Mouse (Mus musculus) heart, embryonic 13.5 days (tissue): Measurements from ENCODE around the gene Lypd6. TPM values are rescaled to one million over a fixed set of nuclear protein-coding genes. Genes with fewer than 3 reads are reported as not detected.
A peak's percentile ranks its signal among the peaks of the same experiment; 100 is the strongest.

Experiments
- ATAC-seq: fragments of 200-750 bp; cut with Nextera tagmentation; 2 replicates; pipeline ENCODE4 v1.8.0; 2017; ENCODE audit warnings: moderate TSS enrichment; ENCODE audit not compliant: insufficient number of reproducible peaks, low FRiP score, low TSS enrichment; ENCODE audit errors: extremely low read depth
- H3K27ac ChIP-seq: fragments of 300-500 bp; sonication (generic); replicated peaks from 2 replicates; pipeline ENCODE4 v1.5.1; 2015; ENCODE audit warnings: moderate library complexity, mild to moderate bottlenecking, inconsistent platforms
- H3K27me3 ChIP-seq: fragments of 300-500 bp; sonication (generic); replicated peaks from 2 replicates; pipeline ENCODE4 v1.6.1; 2015; ENCODE audit warnings: mild to moderate bottlenecking, inconsistent platforms
- H3K36me3 ChIP-seq: fragments of 300-500 bp; sonication (generic); 2 replicates; pipeline ENCODE4 v1.6.1; 2015; ENCODE audit warnings: mild to moderate bottlenecking, inconsistent platforms
- H3K4me1 ChIP-seq: fragments of 300-500 bp; sonication (generic); 2 replicates; pipeline ENCODE4 v1.6.1; 2015; ENCODE audit warnings: inconsistent platforms
- H3K4me2 ChIP-seq: fragments of 300-500 bp; sonication (generic); 2 replicates; pipeline ENCODE4 v1.6.1; 2015; ENCODE audit warnings: inconsistent platforms, mild to moderate bottlenecking, moderate library complexity
- H3K4me3 ChIP-seq: fragments of 300-500 bp; sonication (generic); 2 replicates; pipeline ENCODE4 v1.5.1; 2015; ENCODE audit warnings: moderate library complexity, mild to moderate bottlenecking, inconsistent platforms
- H3K9ac ChIP-seq: fragments of 300-500 bp; sonication (generic); 2 replicates; pipeline ENCODE4 v1.6.1; 2015; ENCODE audit warnings: inconsistent platforms, mild to moderate bottlenecking, moderate library complexity
- H3K9me3 ChIP-seq: fragments of 300-500 bp; sonication (generic); 2 replicates; pipeline ENCODE4 v1.6.1; 2016; ENCODE audit warnings: inconsistent platforms
- WGBS: fragments of 180-500 bp; shearing (Covaris S2); methylation state at CpG from one replicate; pipeline ENCODE4 v1.1.7; 2015; ENCODE audit warnings: mixed read lengths; 5-methylcytosine and 5-hydroxymethylcytosine counted together
- polyA plus RNA-seq: library from polyadenylated mRNA; unstranded; fragments of >200 nt; fragmentation: Nextera tagmentation; extraction: Ambion mirVana; gene quantifications from 2 replicates; pipeline ENCODE4 v1.2.1, GENCODE M21; 2015

Gene Lypd6
- polyA plus RNA-seq, 1 experiment from 2014 or later, result 3.5 TPM

- peak overlapping the region; percentile 50 for H3K4me2 ChIP-seq
- H3K27me3 ChIP-seq, result no peaks in the 10 kb centered on the region
- H3K4me1 ChIP-seq, result peaks cover 38% of the 10 kb centered on the region
- H3K27ac ChIP-seq, result peak overlapping the region; percentile 68
- H3K36me3 ChIP-seq, result no peaks in the 10 kb centered on the region
- ATAC-seq, result peak; percentile 61; the same call in 1 of the 2 replicates
- H3K9me3 ChIP-seq, result no peaks in the 10 kb centered on the region
- peak overlapping the region; percentile 57 for H3K9ac ChIP-seq
- 14% methylated on average over 10 of the region's 10 CpGs for WGBS
- 0 out of 2 replicates have a peak overlapping the region, but pooled peaks have one; percentile 6 for H3K4me3 ChIP-seq
Measured at GRCm38 (mm10) chr2:50110167-50110566, 43.9 kb downstream of the Lypd6 start.

- Histone ChIP-seq H3K9ac (no peak overlapping the region), H3K4me1 (peaks cover 31% of the 10 kb centered on the region), H3K9me3 (no peaks in the 10 kb centered on the region), H3K27ac (peak overlapping the region; percentile 68; the same call in 1 of the 2 replicates), H3K4me3 (no peak overlapping the region), H3K36me3 (no peaks in the 10 kb centered on the region), H3K4me2 (no peak overlapping the region), H3K27me3 (no peaks in the 10 kb centered on the region)
- 72% methylated on average over 3 of the region's 3 CpGs for WGBS
- no peak for ATAC-seq
Measured at GRCm38 (mm10) chr2:50111169-50111568, 44.9 kb downstream of the Lypd6 start.

- Histone ChIP-seq H3K4me1 (peaks cover 27% of the 10 kb centered on the region), H3K9me3 (no peaks in the 10 kb centered on the region), H3K4me2 (no peak overlapping the region), H3K27ac (no peak overlapping the region; the same call in 1 of the 2 replicates), H3K9ac (no peak overlapping the region), H3K4me3 (no peak overlapping the region), H3K36me3 (no peaks in the 10 kb centered on the region), H3K27me3 (no peaks in the 10 kb centered on the region)
- WGBS, result 9% methylated on average over 1 of the region's 1 CpGs
- ATAC-seq, result no peak
Measured at GRCm38 (mm10) chr2:50111609-50112008, 45.4 kb downstream of the Lypd6 start.

- 89% methylated on average over 5 of the region's 5 CpGs for whole genome bisulfite sequencing
- no peak overlapping the region for H3K27ac ChIP-seq
- H3K9ac ChIP-seq, result no peak overlapping the region
- H3K36me3 ChIP-seq, result no peaks in the 10 kb centered on the region
- H3K4me3 ChIP-seq, result no peak overlapping the region
- peaks cover 27% of the 10 kb centered on the region for H3K4me1 ChIP-seq
- no peak overlapping the region for H3K4me2 ChIP-seq
- no peak for ATAC-seq
- H3K9me3 ChIP-seq, result no peaks in the 10 kb centered on the region
- no peaks in the 10 kb centered on the region for H3K27me3 ChIP-seq
Measured at GRCm38 (mm10) chr2:50112427-50112826, 46.2 kb downstream of the Lypd6 start.

- no peak overlapping the region for H3K4me3 ChIP-seq
- H3K4me1 ChIP-seq, result no peaks in the 10 kb centered on the region
- no peak overlapping the region for H3K4me2 ChIP-seq
- no peak for ATAC-seq
- no peaks in the 10 kb centered on the region for H3K9me3 ChIP-seq
- no peaks in the 10 kb centered on the region for H3K27me3 ChIP-seq
- 88% methylated on average over 7 of the region's 7 CpGs for WGBS
- H3K36me3 ChIP-seq, result no peaks in the 10 kb centered on the region
- no peak overlapping the region for H3K27ac ChIP-seq
- H3K9ac ChIP-seq, result no peak overlapping the region
Measured at GRCm38 (mm10) chr2:50119101-50119500, 52.9 kb downstream of the Lypd6 start.

- Histone ChIP-seq H3K27me3 (no peaks in the 10 kb centered on the region), H3K4me2 (no peak overlapping the region), H3K9me3 (no peaks in the 10 kb centered on the region), H3K4me1 (no peaks in the 10 kb centered on the region), H3K9ac (no peak overlapping the region), H3K4me3 (no peak overlapping the region), H3K36me3 (no peaks in the 10 kb centered on the region), H3K27ac (no peak overlapping the region)
- WGBS, result 72% methylated on average over 9 of the region's 9 CpGs
- no peak for ATAC-seq
Measured at GRCm38 (mm10) chr2:50120839-50121238, 54.6 kb downstream of the Lypd6 start.

GRCm38 (mm10) chr2:50123376-50123775 lies 57.1 kb downstream of the Lypd6 start:
- no peak overlapping the region for H3K27ac ChIP-seq
- H3K4me1 ChIP-seq, result no peaks in the 10 kb centered on the region
- H3K4me2 ChIP-seq, result no peak overlapping the region
- H3K36me3 ChIP-seq, result no peaks in the 10 kb centered on the region
- no peak overlapping the region for H3K9ac ChIP-seq
- ATAC-seq, result no peak
- H3K4me3 ChIP-seq, result no peak overlapping the region
- H3K9me3 ChIP-seq, result no peaks in the 10 kb centered on the region
- 76% methylated on average over 5 of the region's 5 CpGs for whole genome bisulfite sequencing
- H3K27me3 ChIP-seq, result no peaks in the 10 kb centered on the region

GRCm38 (mm10) chr2:50127513-50128175 lies 61.4 kb downstream of the Lypd6 start:
- H3K9me3 ChIP-seq, result no peaks in the 10 kb centered on the region
- H3K27me3 ChIP-seq, result no peaks in the 10 kb centered on the region
- no peak overlapping the region for H3K27ac ChIP-seq
- no peak for ATAC-seq
- H3K4me1 ChIP-seq, result no peaks in the 10 kb centered on the region
- 78% methylated on average over 9 of the region's 9 CpGs for WGBS
- no peak overlapping the region for H3K9ac ChIP-seq
- H3K4me3 ChIP-seq, result no peak overlapping the region
- H3K4me2 ChIP-seq, result no peak overlapping the region
- no peaks in the 10 kb centered on the region for H3K36me3 ChIP-seq

GRCm38 (mm10) chr2:50128322-50129277 lies 62.4 kb downstream of the Lypd6 start:
- Histone ChIP-seq H3K27me3 (no peaks in the 10 kb centered on the region), H3K4me2 (no peak overlapping the region), H3K36me3 (no peaks in the 10 kb centered on the region), H3K4me3 (no peak overlapping the region), H3K4me1 (no peaks in the 10 kb centered on the region), H3K9ac (no peak overlapping the region), H3K27ac (no peak overlapping the region), H3K9me3 (peaks cover 5% of the 10 kb centered on the region; the same call in 1 of the 2 replicates)
- 67% methylated on average over 12 of the region's 12 CpGs for WGBS
- no peak for ATAC-seq

GRCm38 (mm10) chr2:50130674-50131073 lies 64.4 kb downstream of the Lypd6 start:
- Histone ChIP-seq H3K27me3 (no peaks in the 10 kb centered on the region), H3K36me3 (no peaks in the 10 kb centered on the region), H3K4me1 (no peaks in the 10 kb centered on the region), H3K4me2 (no peak overlapping the region), H3K9me3 (peaks cover 5% of the 10 kb centered on the region; the same call in 1 of the 2 replicates), H3K4me3 (no peak overlapping the region), H3K27ac (no peak overlapping the region), H3K9ac (no peak overlapping the region)
- no peak for ATAC-seq
- 71% methylated on average over 3 of the region's 3 CpGs for WGBS

- Histone ChIP-seq H3K9me3 (no peaks in the 10 kb centered on the region), H3K4me1 (peaks cover 10% of the 10 kb centered on the region), H3K9ac (no peak overlapping the region), H3K27ac (no peak overlapping the region), H3K36me3 (no peaks in the 10 kb centered on the region), H3K4me3 (no peak overlapping the region), H3K4me2 (no peak overlapping the region), H3K27me3 (no peaks in the 10 kb centered on the region)
- WGBS, result 66% methylated on average over 6 of the region's 6 CpGs
- ATAC-seq, result no peak
Measured at GRCm38 (mm10) chr2:50143672-50144071, 77.4 kb downstream of the Lypd6 start.
